7 mouse cellular contexts compared by ENCODE assay signal in the genomic region with DNA sequence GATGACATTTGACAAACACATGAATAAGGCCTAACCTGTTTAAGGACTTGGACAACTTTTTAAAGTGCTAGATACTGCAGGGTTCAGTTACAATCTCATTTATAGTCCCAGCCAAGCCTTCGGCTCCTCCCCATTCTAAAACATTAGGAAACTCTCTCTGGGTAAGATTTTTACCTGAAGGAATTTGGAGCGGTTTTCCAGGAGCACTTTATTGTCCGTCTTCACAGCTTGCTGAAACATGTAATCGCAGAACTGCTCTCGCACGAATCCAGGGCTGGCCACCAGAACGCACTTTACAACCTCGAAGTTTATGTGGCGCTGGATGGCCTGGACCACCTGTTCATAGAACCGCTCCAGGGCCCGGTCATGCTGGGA. TPM values are rescaled to one million over a fixed set of nuclear protein-coding genes. Genes with fewer than 3 reads are reported as not detected.
DNase-seq lines count a peak whose midpoint lies in the region; ATAC-seq lines count a peak whose summit lies in the region.

No protein-coding gene starts in this region.

- peak overlapping the region; percentile 85 for H3K9ac ChIP-seq in forebrain, embryonic 12.5 days
- H3K9ac ChIP-seq in limb, embryonic 13.5 days = peak overlapping the region; percentile 82
- peak overlapping the region; percentile 69 for H3K9ac ChIP-seq in stomach, embryonic 15.5 days

- peak overlapping the region; percentile 99 for H3K4me3 ChIP-seq in megakaryocyte, embryonic 14.5 days (replicated peaks)
- peak overlapping the region; percentile 72 for H3K4me3 ChIP-seq in forebrain, embryonic 12.5 days (replicated peaks)
- peak overlapping the region; percentile 66 for H3K4me3 ChIP-seq in limb, embryonic 13.5 days
- H3K4me3 ChIP-seq in stomach, embryonic 15.5 days (replicated peaks) = peak overlapping the region; percentile 65

- peaks cover 38% of the 10 kb centered on the region for H3K4me1 ChIP-seq in megakaryocyte, embryonic 14.5 days
- peaks cover 19% of the 10 kb centered on the region for H3K4me1 ChIP-seq in forebrain, embryonic 12.5 days
- H3K4me1 ChIP-seq in limb, embryonic 13.5 days = peaks cover 18% of the 10 kb centered on the region
- peaks cover 15% of the 10 kb centered on the region for H3K4me1 ChIP-seq in stomach, embryonic 15.5 days

- no peak for ATAC-seq in megakaryocyte, adult 5-6 weeks (ENCODE audit: poor library complexity, severe bottlenecking)
- no peak for ATAC-seq in forebrain, embryonic 12.5 days (ENCODE audit: low FRiP score)
- ATAC-seq in limb, embryonic 13.5 days (ENCODE audit: low FRiP score, low read depth) = no peak; the same call in 1 of the 2 replicates
- no peak for ATAC-seq in stomach, embryonic 15.5 days (ENCODE audit: insufficient read depth, low FRiP score, low read depth)

- no peak for DNase-seq in urinary bladder, postnatal 4 days (ENCODE audit: low spot score in 2 of 2)
- no peak for DNase-seq in spleen, postnatal 4 days (ENCODE audit: low spot score in 2 of 2)

- H3K27me3 ChIP-seq in megakaryocyte, embryonic 14.5 days (replicated peaks) = no peaks in the 10 kb centered on the region
- H3K27me3 ChIP-seq in forebrain, embryonic 12.5 days = no peaks in the 10 kb centered on the region
- no peaks in the 10 kb centered on the region for H3K27me3 ChIP-seq in limb, embryonic 13.5 days
- H3K27me3 ChIP-seq in stomach, embryonic 15.5 days (replicated peaks) = no peaks in the 10 kb centered on the region

- H3K9me3 ChIP-seq in megakaryocyte, embryonic 14.5 days = no peaks in the 10 kb centered on the region
- H3K9me3 ChIP-seq in forebrain, embryonic 12.5 days = peaks cover 4% of the 10 kb centered on the region; the same call in 1 of the 2 replicates
- H3K9me3 ChIP-seq in limb, embryonic 13.5 days = 0 out of 2 replicates have a peak, but pooled peaks cover 5% of the 10 kb centered on the region
- H3K9me3 ChIP-seq in stomach, embryonic 15.5 days = no peaks in the 10 kb centered on the region

- no peak overlapping the region for H3K27ac ChIP-seq in forebrain, embryonic 12.5 days
- peak overlapping the region; percentile 52; the same call in 1 of the 2 replicates for H3K27ac ChIP-seq in limb, embryonic 13.5 days
- peak overlapping the region; percentile 94; the same call in 1 of the 2 replicates for H3K27ac ChIP-seq in stomach, embryonic 15.5 days

- H3K36me3 ChIP-seq in megakaryocyte, embryonic 14.5 days (replicated peaks; ENCODE audit: low read length) = peaks cover 26% of the 10 kb centered on the region
- peaks cover 19% of the 10 kb centered on the region for H3K36me3 ChIP-seq in forebrain, embryonic 12.5 days (replicated peaks)
- peaks cover 29% of the 10 kb centered on the region for H3K36me3 ChIP-seq in limb, embryonic 13.5 days
- no peaks in the 10 kb centered on the region; the same call in 1 of the 2 replicates for H3K36me3 ChIP-seq in stomach, embryonic 15.5 days

- WGBS in forebrain, embryonic 12.5 days = 75% methylated on average over 11 of the region's 11 CpGs
- WGBS in limb, embryonic 13.5 days = 35% methylated on average over 11 of the region's 11 CpGs
- WGBS in stomach, embryonic 15.5 days = 53% methylated on average over 11 of the region's 11 CpGs

- peak overlapping the region; percentile 90 for H3K4me2 ChIP-seq in forebrain, embryonic 12.5 days
- peak overlapping the region; percentile 89 for H3K4me2 ChIP-seq in limb, embryonic 13.5 days (replicated peaks)
- peak overlapping the region; percentile 89 for H3K4me2 ChIP-seq in stomach, embryonic 15.5 days

RNA-seq across cellular contexts. Expression of a gene that starts 1.0 kb away (rescaled TPM):
- polyA plus RNA-seq in megakaryocyte, embryonic 14.5 days (2012; ENCODE audit: insufficient read depth, low replicate concordance) = 16.3 and 22.0 TPM in 2 replicates
- total RNA-seq in megakaryocyte, adult 5-6 weeks (2015) = 7.8 and 11.6 TPM in 2 replicates
- 5.7 and 7.0 TPM in 2 replicates for total RNA-seq in megakaryocyte, adult 5-6 weeks (2017)
- 3.6 and 4.4 TPM in 2 replicates for polyA plus RNA-seq in forebrain, embryonic 12.5 days (2016; fragmentation: Nextera tagmentation; extraction: Ambion mirVana)
- 6.8 and 7.7 TPM in 2 replicates for polyA plus RNA-seq in limb, embryonic 13.5 days (2015; fragmentation: Nextera tagmentation; extraction: Ambion mirVana)
- 5.1 and 5.5 TPM in 2 replicates for polyA plus RNA-seq in stomach, embryonic 15.5 days (2015; fragmentation: Nextera tagmentation; extraction: Ambion mirVana)

RNA-seq across cellular contexts. Expression of a gene that starts 12.7 kb away (rescaled TPM):
- polyA plus RNA-seq in megakaryocyte, embryonic 14.5 days (2012; ENCODE audit: insufficient read depth, low replicate concordance) = 7.0 TPM in 1 of 2 replicates, not detected in the other
- total RNA-seq in megakaryocyte, adult 5-6 weeks (2015) = 12.9 and 14.0 TPM in 2 replicates
- total RNA-seq in megakaryocyte, adult 5-6 weeks (2017) = 7.0 and 9.2 TPM in 2 replicates
- polyA plus RNA-seq in forebrain, embryonic 12.5 days (2016; fragmentation: Nextera tagmentation; extraction: Ambion mirVana) = 1.6 and 3.6 TPM in 2 replicates
- polyA plus RNA-seq in limb, embryonic 13.5 days (2015; fragmentation: Nextera tagmentation; extraction: Ambion mirVana) = 3.1 and 4.2 TPM in 2 replicates
- polyA plus RNA-seq in stomach, embryonic 15.5 days (2015; fragmentation: Nextera tagmentation; extraction: Ambion mirVana) = 7.1 and 7.3 TPM in 2 replicates

RNA-seq across cellular contexts. Expression of a gene that starts 12.8 kb away (rescaled TPM):
- polyA plus RNA-seq in megakaryocyte, embryonic 14.5 days (2012; ENCODE audit: insufficient read depth, low replicate concordance) = 0.22 TPM in 1 of 2 replicates, not detected in the other
- 60.3 and 63.4 TPM in 2 replicates for total RNA-seq in megakaryocyte, adult 5-6 weeks (2015)
- 45.5 and 47.2 TPM in 2 replicates for total RNA-seq in megakaryocyte, adult 5-6 weeks (2017)
- 4.8 and 5.2 TPM in 2 replicates for polyA plus RNA-seq in forebrain, embryonic 12.5 days (2016; fragmentation: Nextera tagmentation; extraction: Ambion mirVana)
- 6.0 and 6.7 TPM in 2 replicates for polyA plus RNA-seq in limb, embryonic 13.5 days (2015; fragmentation: Nextera tagmentation; extraction: Ambion mirVana)
- 23.8 and 25.6 TPM in 2 replicates for polyA plus RNA-seq in stomach, embryonic 15.5 days (2015; fragmentation: Nextera tagmentation; extraction: Ambion mirVana)
